Mouse (Mus musculus) lung, postnatal 14 days (tissue): ENCODE measurements around the gene Myh10.

Experiments
- DNase-seq: peaks from one replicate; pipeline ENCODE4 v3.0.0; 2021

Gene Myh10

DNA sequence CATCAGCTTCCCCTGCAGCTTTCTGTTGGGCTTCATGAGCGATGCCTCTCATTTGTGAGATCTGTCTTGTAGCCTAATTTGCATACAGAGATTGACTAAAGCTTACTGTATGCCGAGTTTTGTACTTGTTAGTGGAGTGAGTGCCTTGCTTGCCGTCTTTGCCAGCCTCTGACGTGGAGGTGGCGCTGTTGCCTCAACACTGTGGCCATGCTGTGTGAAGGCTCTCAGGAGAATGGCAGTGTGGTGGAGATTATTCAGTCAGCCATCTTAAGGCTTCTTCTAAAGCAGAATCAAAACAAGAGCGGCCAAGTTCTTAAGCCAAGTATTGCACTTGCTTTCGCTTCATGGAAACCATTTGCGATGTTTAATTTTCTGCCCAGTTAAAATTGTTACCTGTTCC lies 59.6 kb downstream of the Myh10 start:
- DNase-seq, result peak; percentile 17

- no peak for DNase-seq
These were observed 62.9 kb downstream of the Myh10 start for GRCm38 (mm10) chr11:68754283-68754682.

DNA sequence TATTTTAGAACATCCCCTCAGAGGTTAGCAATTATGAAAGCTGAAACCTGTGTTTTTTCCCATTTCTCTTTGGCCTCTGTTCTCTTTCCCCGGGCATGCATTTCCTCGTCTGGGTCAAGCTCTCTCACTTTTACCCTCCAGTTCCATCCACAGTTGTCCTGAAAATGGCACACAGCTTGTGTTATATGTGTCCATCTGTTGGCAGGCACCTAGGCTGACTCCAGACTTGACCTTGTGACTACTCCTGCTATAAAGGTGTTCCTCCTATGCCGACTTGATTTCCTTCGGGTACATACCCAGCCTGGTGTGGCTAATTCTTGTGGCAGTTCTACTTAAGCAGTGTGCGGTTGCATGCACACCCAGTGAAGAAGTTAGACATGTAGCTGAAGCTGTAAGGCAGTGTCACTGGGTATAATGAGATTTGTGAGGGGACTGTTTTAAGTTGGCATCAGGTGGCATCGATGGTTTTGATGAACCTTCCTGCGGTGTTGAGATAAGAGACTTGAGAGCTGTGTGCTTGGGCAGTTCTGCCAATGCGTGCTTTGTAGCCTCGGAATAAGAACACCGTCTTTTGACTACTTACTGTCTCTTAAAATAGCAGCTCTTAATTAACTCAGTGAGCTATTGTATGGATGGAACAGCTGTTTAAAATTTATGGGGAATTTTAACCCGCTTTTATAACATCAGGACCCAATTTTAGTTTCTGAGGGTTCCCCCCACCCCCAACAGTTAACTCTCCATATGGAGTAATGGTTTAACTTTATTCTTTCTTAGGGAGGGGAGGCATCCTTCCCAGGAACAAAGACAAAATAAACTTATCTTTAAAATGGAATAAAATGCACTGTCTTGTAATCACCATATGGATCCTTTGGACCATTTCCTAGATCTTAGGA lies 65.3 kb downstream of the Myh10 start:
- DNase-seq, result no peak

DNA sequence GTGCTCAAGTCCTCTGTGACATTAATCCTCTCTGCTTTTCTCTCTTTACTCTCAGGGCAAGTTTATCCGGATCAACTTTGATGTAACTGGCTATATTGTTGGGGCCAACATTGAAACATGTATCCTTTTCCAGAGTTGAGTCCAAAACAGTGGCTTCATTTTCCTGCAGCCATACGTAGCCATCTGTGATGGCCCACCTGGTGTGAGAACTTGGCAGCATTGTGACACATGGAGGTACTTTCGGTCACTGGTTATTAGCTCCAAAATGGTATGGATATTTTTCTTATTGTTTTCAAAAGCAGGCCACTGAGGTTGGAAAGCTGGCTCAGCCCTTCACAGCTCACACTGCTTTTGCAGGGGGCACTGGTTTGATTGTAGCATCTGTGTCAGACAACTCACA lies 68.3 kb downstream of the Myh10 start:
- no peak for DNase-seq

DNA sequence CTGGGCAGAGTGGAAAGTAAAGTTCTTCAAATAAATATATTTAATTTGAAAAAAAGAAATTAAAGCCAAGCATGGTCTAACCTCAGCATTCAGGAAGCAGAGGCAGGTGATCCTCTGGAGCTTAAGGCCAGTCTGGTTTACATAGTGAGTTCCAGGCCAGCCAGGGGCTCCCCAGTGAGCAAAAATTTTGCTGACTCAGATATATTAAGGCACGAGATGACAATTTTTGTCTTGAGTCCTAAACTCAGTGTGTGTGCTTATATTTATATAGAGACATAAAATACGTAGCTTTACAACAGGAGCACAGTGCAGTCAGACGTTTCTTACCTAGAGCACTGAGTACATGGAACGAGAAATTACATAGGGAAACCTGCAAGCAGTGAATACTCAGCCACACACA lies 69.8 kb downstream of the Myh10 start:
- no peak for DNase-seq

DNA sequence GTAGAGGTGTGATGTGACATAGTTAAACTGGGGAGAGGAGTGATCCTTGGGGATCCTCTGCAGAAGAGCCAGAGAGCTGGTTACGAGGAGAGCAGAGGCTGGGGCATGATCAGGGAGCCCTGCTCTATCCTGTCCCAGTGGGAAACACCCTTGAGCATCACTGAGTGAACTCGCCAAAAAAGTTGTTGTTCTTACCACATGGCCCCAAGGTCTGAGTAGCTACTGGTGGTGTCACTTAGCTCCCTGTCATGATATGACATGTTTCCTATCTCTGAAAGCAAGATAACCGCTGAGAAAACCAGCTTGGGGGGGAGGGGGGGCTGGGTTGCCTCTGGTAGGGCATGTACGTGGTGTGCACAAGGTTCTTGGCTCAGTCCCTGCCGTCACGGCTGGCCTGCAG lies 70.3 kb downstream of the Myh10 start:
- no peak for DNase-seq

DNA sequence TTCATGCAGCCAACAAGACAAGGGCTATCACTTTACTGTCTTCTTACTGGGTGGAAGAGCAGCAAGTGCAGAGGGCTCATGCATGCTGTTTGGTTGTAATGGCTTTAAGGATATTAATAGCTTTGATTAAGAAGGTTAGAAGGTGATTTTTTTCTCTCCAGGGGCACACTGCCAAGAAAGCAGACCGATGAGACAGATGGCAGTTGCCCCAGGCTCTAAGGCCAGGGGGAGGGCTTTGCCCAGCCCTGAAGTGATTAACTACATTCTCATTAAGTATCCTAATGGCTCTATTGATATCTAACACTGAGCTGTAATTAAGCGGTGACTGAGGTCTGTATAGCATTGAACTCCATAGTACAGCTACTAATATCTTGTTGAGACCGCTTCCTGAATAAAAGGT lies 73.3 kb downstream of the Myh10 start:
- DNase-seq, result no peak

- no peak for DNase-seq
These were observed 76.6 kb downstream of the Myh10 start for GRCm38 (mm10) chr11:68767762-68768542.

DNA sequence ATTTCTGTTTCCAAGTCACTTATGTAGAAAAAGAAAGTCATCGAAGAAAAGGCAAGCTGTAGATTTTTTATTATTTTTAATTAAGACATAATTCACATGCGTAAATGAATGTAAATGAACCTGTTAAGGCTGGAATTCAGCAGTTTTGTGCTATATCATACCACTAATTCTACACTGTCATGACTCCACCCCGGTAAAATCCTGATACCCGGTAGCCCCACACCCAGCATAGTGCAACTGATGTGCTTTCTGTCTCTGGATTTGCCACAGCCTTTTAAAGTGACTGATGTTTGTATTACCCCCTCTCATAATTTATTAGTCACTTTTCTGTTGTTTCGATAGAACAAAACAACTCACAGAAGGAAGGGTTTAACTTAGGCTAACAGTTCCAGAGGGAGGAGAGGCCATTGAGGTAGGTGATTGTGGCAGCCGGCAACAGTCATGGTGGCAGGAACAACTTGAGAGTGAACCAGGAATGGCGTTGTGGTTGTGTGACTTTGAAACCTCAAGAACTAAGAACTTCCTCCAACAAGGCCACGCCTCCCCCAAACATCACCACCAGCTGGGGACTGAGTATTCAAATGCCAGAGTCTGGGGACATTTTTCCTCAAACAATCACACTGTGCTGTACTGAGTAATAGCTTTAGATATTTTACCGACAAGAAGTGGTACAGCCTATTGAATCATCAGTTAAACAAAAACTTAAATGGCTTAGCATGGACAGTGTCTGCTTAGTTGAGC lies 78.6 kb downstream of the Myh10 start:
- DNase-seq, result no peak

DNA sequence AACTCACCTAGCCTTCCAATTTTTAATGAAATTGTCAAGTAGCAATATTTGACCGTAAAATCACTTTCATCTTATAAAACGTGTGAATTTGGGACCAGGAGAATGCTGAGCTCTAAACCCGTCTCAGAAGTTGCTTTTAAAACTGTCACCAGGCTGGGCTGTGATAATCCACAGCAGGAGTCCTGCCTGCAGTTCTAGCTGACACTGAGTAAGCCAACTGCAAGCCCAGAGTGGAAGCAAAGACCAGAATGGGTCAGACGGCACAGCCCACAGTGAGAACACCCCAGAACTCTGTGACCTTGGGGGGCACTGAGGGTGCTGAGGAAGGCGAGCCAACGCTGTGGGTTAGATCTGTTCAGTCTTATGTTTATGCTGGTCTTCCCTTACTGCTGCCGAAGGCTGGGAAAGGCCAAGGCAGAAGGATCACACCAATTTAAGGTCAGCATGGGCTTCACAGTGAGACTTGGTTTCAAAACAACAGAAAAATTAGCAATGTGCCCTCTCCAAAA lies 84.8 kb downstream of the Myh10 start:
- DNase-seq, result no peak

GRCm38 (mm10) chr11:68777933-68778332 lies 86.6 kb downstream of the Myh10 start:
- no peak for DNase-seq

DNA sequence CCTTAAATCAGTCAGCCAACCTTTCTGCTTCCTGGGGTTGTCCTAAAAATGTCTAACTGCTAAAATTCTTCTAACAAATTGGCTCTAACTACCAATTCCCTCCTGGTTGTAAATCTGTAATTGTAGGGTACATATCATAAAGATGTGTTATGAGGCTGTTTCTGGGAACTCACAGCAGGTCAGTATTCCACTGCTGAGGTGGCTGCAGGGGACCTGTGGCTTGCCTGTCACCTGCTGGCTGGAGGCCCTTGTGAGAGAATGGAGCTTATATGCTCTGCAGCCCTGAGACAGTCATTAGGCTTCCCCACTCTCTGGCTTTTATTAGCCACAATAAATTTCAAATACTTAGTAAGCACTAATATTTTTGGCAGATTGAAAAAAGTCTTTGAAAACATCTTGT lies 87.5 kb downstream of the Myh10 start:
- no peak for DNase-seq

- no peak for DNase-seq
These were observed 88.5 kb downstream of the Myh10 start for GRCm38 (mm10) chr11:68779735-68780465.

GRCm38 (mm10) chr11:68780466-68781114 lies 89.2 kb downstream of the Myh10 start:
- DNase-seq, result no peak

- no peak for DNase-seq
These were observed 91.0 kb downstream of the Myh10 start for GRCm38 (mm10) chr11:68782336-68782735.

- no peak for DNase-seq
These were observed 94.5 kb downstream of the Myh10 start for GRCm38 (mm10) chr11:68785813-68786212.

- DNase-seq, result no peak
These were observed 95.9 kb downstream of the Myh10 start for GRCm38 (mm10) chr11:68787222-68787621.

- DNase-seq, result no peak
These were observed 99.4 kb downstream of the Myh10 start for GRCm38 (mm10) chr11:68790720-68791119.

- DNase-seq, result no peak
These were observed 100.4 kb downstream of the Myh10 start for GRCm38 (mm10) chr11:68791794-68792193.

- DNase-seq, result no peak
These were observed 106.9 kb downstream of the Myh10 start for GRCm38 (mm10) chr11:68798258-68798657.

GRCm38 (mm10) chr11:68805148-68805547 lies 113.8 kb downstream of the Myh10 start:
- no peak for DNase-seq

DNA sequence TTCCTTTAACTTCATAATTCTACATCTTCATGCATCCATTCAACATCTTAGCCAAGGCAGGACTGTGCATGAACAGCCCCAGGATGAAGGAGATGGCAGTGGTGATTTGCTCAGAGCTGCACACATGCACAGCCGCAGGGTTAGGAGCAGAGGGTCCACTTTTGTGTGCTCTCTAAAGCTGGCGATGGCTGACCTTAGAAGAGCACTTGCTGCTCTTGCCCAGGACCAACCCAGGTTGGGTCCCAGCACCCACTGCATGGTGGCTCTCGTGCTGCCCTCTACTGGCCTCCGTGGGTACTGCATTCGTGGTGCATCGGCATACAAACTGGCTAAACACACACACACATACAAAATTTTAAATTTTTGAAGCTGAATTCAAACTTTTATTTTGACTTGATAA lies 116.4 kb downstream of the Myh10 start:
- DNase-seq, result peak; percentile 81
